Mouse (Mus musculus) ovary, postnatal 10 days (tissue): ENCODE measurements around the gene St8sia4.
"Not testable (repeated sequence)": the region's sequence is repeated elsewhere in the genome, so short reads cannot be mapped to it uniquely, and the experiment has no call there.

ENCODE experiments used
- DNase-seq: peaks from one replicate; pipeline ENCODE4 v3.0.0; 2022; ENCODE audit warnings: low spot score

St8sia4 gene

DNA sequence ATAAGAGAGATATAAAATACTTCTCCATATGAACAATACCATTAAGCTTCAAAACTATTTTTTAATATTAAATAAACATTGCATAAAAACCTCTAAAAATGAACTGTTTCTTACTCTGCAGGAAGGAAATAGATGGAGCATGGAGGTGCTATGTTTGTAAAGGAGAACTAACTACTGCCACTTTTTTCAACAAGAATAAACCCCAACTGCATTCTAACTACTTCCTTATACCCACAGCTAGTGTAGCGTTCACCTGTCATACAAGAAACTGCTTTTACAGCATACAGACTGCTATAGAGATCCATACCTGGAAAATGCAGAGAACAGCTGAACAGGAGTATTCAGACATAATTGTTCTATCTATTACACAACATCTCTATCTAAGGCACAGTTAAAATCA, 70.5 kb downstream of the St8sia4 start:
- no peak for DNase-seq

DNA sequence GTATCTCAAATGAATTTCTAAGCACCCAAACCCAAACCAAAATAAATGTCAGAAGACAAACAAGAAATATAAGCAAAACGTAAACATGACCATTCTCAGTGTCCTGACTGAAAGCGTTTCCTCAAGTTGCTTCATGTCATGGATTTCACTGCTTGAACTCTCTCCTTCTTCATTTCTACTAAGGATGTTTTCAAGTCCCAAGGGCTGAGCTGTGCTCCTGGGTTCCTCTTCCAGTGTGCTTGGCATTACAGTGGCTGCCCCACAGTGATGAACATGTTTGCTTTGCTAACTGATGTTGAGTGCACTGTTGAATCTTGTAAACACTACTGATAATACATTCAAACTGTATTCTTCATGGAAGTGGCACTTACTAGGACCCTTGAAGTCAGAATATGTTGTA, 76.3 kb downstream of the St8sia4 start:
- DNase-seq = no peak

DNA sequence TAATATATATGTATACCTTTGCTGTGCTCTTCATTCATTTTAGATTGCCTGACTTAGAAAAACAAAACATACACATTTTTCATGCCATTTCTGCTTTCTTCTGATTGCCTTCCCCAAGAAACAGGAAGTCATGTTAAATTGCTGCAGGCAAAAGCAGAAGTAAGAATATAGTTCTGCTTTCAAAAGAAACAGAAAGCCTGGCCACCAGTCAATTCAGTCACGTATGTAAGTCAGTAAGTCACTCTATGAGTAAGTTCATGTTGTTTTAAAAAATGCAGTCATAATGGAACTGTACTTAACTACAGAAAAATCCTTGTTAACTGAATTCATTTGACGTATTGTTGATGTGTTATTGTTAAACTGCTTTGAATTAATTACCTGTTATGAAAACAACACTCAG, 77.3 kb downstream of the St8sia4 start:
- no peak for DNase-seq

DNA sequence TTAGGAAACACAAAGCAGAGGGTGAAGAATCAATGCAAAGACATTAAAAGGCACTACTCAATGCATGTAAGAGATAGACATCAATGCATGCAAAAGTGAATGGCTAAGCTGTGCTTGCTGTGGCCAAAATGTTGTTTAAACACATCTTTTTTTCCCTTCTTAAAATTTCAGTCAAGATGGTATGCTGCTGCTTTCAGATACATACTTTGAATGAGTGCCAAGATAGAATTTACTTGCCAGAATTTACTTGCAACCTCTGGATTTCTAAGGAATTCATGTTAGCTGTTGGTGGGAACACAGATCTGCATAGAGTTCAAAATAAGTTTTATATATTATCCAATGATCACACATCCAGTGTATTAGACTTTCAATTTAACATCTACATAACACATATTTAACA, 77.9 kb downstream of the St8sia4 start:
- no peak for DNase-seq

DNA sequence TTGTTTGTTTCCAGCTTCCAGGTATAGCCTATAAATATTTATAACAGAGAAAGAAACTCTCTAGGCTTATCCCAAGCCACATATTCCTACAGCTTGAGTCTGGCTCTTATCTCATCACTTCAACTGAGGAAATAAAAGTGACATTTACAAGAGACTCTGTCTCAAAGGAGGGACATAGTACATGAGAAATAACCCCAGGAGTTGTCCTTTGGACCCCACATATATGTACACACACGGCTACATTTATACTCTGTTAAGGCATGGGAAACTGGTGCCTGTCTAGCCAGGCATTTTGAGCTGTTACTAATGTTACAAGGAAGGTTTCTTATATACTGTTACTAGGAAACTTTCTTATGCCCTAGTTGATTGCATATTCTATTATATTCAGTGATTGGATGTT, 84.1 kb downstream of the St8sia4 start:
- no peak for DNase-seq

DNA sequence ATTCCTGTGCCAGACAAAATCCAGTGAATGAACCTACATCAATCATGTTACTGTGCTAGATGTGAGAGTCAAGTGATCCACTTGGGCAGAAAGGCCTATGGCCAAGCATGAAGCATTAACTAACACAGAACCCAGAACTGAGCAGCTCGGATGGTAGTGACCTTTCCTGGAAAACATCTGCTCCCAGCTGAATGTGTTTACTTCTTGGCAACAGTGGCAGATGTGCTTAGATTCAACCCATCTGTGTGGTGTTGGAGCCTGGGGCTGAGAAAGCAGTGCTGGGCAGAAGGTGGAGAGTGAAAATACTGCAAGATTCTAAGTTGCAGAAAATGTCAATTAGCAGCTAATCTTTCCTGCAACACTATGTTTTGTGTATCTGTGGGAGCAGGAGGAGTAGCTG, 85.1 kb downstream of the St8sia4 start:
- no peak for DNase-seq

DNA sequence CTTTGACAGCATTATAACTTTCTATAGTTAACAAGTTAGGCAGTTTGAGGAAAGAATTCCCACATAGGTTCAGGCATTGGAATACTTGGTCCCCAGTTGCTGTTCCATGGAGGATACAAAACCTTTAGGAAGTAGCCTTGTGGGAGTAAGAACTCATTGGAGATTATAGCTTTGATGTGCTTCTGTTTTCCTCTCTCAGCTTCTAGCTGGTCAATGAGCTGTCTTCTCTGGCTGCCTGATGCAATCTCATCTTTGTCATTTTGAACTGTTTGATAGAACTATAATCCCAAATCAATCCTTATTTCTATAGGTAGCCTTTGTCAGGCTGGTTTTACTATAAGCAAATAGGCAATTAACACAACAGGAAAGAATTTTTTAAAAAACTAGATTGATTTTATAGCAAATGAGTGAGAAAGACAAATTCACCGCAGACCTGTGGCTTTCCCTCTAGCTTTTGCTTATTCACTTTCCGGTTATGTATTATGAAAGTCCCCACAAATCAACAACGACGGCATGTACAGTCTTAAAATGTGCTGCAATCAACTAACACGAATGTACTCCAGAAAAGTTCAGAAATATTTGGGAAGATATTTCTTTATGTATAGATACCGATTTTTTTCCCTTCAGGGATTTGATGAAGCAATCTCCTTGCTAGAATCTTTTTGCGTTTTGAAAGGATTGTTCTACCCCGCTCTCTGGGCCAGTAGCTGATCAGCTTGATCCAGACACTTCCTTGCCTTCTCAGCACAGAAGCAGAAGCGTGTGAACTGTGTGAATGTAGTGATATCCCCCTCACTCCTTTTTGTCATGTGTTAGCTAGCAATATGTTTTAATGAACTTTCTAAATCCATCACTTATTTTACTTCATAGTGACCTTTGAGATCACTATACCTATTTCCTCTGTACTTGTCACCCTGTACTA, 94.5 kb downstream of the St8sia4 start:
- no peak for DNase-seq

DNA sequence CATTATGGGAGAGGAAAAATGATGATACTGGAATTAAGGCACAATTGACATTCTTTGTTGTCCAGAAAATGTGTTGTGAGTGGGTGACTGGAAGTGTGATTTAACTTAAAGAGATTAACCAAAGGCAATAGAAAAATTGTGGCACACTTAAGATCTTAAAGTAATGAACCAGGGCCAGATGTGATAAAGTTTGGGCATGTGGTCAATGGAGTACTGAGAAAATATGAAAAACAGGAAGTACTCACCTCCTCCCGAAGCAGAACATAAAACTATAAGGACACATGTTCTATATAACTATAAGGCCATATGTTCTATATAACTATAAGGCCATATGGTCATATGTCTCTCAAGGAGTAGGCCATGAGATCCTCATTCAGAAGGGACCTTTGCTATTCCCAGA, 96.3 kb downstream of the St8sia4 start:
- DNase-seq = no peak

DNA sequence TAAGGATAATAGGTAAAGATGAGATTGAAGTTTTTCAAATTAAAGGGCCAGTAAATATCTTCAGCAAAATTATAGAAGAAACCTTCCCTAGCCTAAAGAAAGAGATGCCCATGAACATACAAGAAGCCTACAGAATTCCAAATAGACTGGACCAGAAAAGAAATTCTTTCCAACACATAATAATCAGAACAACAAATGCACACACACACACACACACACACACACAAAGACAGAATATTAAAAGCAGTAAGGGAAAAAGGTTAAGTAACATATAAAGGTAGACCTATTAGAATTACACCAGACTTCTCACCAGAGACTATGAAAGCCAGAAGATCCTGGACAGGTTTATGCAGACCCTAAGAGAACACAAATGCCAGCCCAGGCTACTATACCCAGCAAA, 112.8 kb downstream of the St8sia4 start:
- DNase-seq = not testable (repeated sequence)

DNA sequence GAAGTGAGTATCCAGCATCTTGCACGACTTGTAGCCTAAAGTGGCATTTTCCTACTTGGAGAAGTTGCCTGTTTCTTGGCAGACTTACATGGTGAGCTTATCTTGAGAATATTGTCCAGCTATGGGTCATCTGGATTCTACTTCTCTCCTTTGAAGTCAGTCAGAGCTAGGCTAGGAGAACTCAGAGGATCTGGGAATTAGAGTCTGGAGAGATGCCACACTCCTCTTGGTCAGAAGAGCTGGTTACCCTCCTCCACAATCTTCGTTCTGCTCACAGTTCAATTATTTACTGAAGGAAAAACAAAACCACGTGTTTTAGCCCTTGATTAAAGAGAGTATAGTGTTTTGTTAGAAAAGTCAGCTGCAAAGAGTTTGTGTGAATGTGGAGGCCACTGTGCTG, 125.9 kb downstream of the St8sia4 start:
- no peak for DNase-seq
